Mouse (Mus musculus) cerebellum, postnatal 10 days (tissue): ENCODE measurements around the gene Samt3.

ENCODE experiments used
- DNase-seq, 2 experiments: peaks; one replicate each; pipeline ENCODE4 v3.0.0; 2021; ENCODE audit warnings: mixed read lengths in 2 of 2

Samt3 gene

GRCm38 (mm10) chrX:86043899-86044298 lies at the start of gene Samt3:
TSS of gene Samt3 (plus strand) at chrX:86044199.
- DNase-seq = no peak

- no peak for DNase-seq
Observed at GRCm38 (mm10) chrX:86016591-86016990, 27.4 kb upstream of the Samt3 start.

GRCm38 (mm10) chrX:86088672-86089071 lies 44.7 kb downstream of the Samt3 start:
- DNase-seq = no peak
